Mouse (Mus musculus): ENCODE measurements around the gene Nxt2. TPM values are rescaled to one million over a fixed set of nuclear protein-coding genes. Genes with fewer than 3 reads are reported as not detected.
"Not testable (repeated sequence)": the region's sequence is repeated elsewhere in the genome, so short reads cannot be mapped to it uniquely, and the experiment has no call there.

Nxt2 gene
- polyA plus RNA-seq, 1 experiment: 0.84 TPM

DNA sequence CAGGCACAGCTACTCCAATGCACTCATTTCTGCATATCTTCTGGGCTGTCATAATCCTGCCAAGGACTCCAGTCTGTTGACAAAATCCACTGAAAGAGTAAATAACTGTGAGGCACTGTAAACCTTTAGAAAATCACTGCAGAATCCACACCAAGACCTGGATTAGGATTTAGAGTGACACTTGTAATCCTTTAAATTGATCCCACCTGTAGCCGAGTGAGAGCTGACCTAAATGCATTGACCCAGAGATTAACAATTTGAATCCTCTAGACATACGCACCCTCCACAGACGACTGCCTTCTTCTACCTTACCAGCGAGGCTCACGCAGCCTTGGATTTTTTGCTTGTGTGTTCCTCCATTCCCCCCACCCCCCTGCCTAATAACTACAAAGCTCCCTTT, 29.7 kb upstream of the Nxt2 start, which contains the start of gene Gucy2f:
Gene Gucy2f (minus strand): TSS at position 101 of the 400 bp plus-strand sequence.
- H3K27ac ChIP-seq (ENCODE audit: insufficient read depth, low read length): no peak within 1 kb of the TSS
- WGBS: 79% methylated on average over 5 of the region's 5 CpGs
- no peak for TF ChIP-seq POLR2A (IDR thresholded peaks at IDR 0.05; ENCODE audit: low read depth, low read length)
- no peak for TF ChIP-seq CTCF (IDR thresholded peaks at IDR 0.05; ENCODE audit: extremely low read depth, insufficient read depth, insufficient read length, insufficient replicate concordance)

DNA sequence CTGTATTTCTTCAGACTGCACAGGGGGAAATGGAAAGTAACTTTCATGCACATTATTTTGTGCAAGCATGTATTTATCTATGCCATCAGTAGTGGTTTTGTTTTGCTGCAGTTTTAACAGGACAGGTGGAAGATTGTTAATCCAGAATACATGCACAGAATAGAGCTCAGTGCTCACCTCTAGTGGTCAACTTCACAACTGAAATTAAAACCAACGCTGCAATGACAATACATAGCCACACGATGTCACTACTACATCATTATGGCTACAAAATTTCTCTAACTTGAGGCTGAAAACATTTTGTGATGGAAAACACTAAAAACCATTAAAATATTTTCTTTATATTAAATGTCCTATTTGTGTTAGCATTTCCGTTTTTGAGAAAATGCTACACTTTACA, 26.3 kb upstream of the Nxt2 start:
- Histone ChIP-seq H3K27me3 (ENCODE audit: control insufficient read depth, insufficient read depth, low read length) (no peaks in the 10 kb centered on the region), H3K27ac (ENCODE audit: insufficient read depth, low read length) (no peak overlapping the region), H3K4me1 (ENCODE audit: control insufficient read depth, insufficient read depth, insufficient read length) (no peaks in the 10 kb centered on the region), H3K36me3 (ENCODE audit: control insufficient read depth, insufficient read depth, low read length) (no peaks in the 10 kb centered on the region), H3K4me3 (ENCODE audit: extremely low read depth, insufficient read depth, insufficient read length) (no peak overlapping the region)
- TF ChIP-seq POLR2A (IDR thresholded peaks at IDR 0.05; ENCODE audit: low read depth, low read length) (no peak), CTCF (IDR thresholded peaks at IDR 0.05; ENCODE audit: extremely low read depth, insufficient read depth, insufficient read length, insufficient replicate concordance) (no peak)
- 14% methylated on average over 3 of the region's 3 CpGs for WGBS
- peak in 1 of 2 experiments; percentile 7 for DNase-seq (ENCODE audit: low read depth in 1 of 2, low spot score in 2 of 2)

More for the DNA sequence above, 29.7 kb upstream of the Nxt2 start, which contains the start of gene Gucy2f:
- DNase-seq (ENCODE audit: low read depth in 1 of 2, low spot score in 2 of 2): no peak
- H3K36me3 ChIP-seq (ENCODE audit: control insufficient read depth, insufficient read depth, low read length): no peaks in the 10 kb centered on the region
- no peaks in the 10 kb centered on the region for H3K27me3 ChIP-seq (ENCODE audit: control insufficient read depth, insufficient read depth, low read length)
- H3K4me1 ChIP-seq (ENCODE audit: control insufficient read depth, insufficient read depth, insufficient read length): no peaks in the 10 kb centered on the region
- no peak within 1 kb of the TSS for H3K4me3 ChIP-seq (ENCODE audit: extremely low read depth, insufficient read depth, insufficient read length)

- DNase-seq (ENCODE audit: low read depth in 1 of 2, low spot score in 2 of 2): peak; percentile 18 to 67
- WGBS: 25% methylated on average over 15 of the region's 15 CpGs
- Histone ChIP-seq H3K36me3 (ENCODE audit: control insufficient read depth, insufficient read depth, low read length) (no peaks in the 10 kb centered on the region), H3K4me1 (ENCODE audit: control insufficient read depth, insufficient read depth, insufficient read length) (no peaks in the 10 kb centered on the region), H3K27ac (ENCODE audit: insufficient read depth, low read length) (peak overlapping the region; percentile 91; the same call in 1 of the 2 replicates), H3K27me3 (ENCODE audit: control insufficient read depth, insufficient read depth, low read length) (no peaks in the 10 kb centered on the region), H3K4me3 (ENCODE audit: extremely low read depth, insufficient read depth, insufficient read length) (peak overlapping the region; percentile 98)
- no peak for TF ChIP-seq CTCF (IDR thresholded peaks at IDR 0.05; ENCODE audit: extremely low read depth, insufficient read depth, insufficient read length, insufficient replicate concordance)
- no peak for TF ChIP-seq POLR2A (IDR thresholded peaks at IDR 0.05; ENCODE audit: low read depth, low read length)
Measured at GRCm38 (mm10) chrX:142227398-142228054, 956 bp downstream of the Nxt2 start.

GRCm38 (mm10) chrX:142228055-142228768, 1.6 kb downstream of the Nxt2 start:
- peak overlapping the region; percentile 98 for H3K4me3 ChIP-seq (ENCODE audit: extremely low read depth, insufficient read depth, insufficient read length)

DNA sequence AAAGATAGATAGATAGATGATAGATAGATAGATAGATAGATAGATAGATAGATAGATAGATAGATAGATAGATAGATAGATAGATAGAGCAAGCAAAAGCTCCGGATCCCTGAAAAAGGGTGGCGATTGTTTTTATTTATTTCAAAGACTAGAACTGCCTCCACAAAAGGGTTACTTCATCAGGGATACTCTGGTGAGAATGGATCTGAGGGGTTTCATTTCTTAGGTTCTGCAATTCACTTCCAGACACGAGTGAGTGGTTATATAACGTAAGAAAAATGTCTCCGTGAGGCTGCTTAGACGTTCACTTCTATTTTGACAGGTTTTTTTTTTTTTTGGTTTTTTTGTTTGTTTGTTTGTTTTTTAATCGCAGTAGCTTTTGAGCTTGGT, 2.2 kb downstream of the Nxt2 start:
- TF ChIP-seq CTCF (IDR thresholded peaks at IDR 0.05; ENCODE audit: extremely low read depth, insufficient read depth, insufficient read length, insufficient replicate concordance): no peak
- no peak for TF ChIP-seq POLR2A (IDR thresholded peaks at IDR 0.05; ENCODE audit: low read depth, low read length)
- no peaks in the 10 kb centered on the region for H3K36me3 ChIP-seq (ENCODE audit: control insufficient read depth, insufficient read depth, low read length)
- H3K27me3 ChIP-seq (ENCODE audit: control insufficient read depth, insufficient read depth, low read length): no peaks in the 10 kb centered on the region
- WGBS: 33% methylated on average over 7 of the region's 7 CpGs
- H3K4me1 ChIP-seq (ENCODE audit: control insufficient read depth, insufficient read depth, insufficient read length): no peaks in the 10 kb centered on the region
- no peak overlapping the region for H3K27ac ChIP-seq (ENCODE audit: insufficient read depth, low read length)
- H3K4me3 ChIP-seq (ENCODE audit: extremely low read depth, insufficient read depth, insufficient read length): peak overlapping the region; percentile 44; the same call in 1 of the 2 replicates
- DNase-seq (ENCODE audit: low read depth in 1 of 2, low spot score in 2 of 2): no peak

More at GRCm38 (mm10) chrX:142228055-142228768, 1.6 kb downstream of the Nxt2 start:
- Histone ChIP-seq H3K27ac (ENCODE audit: insufficient read depth, low read length) (peak overlapping the region; percentile 91), H3K4me1 (ENCODE audit: control insufficient read depth, insufficient read depth, insufficient read length) (no peaks in the 10 kb centered on the region), H3K27me3 (ENCODE audit: control insufficient read depth, insufficient read depth, low read length) (no peaks in the 10 kb centered on the region), H3K36me3 (ENCODE audit: control insufficient read depth, insufficient read depth, low read length) (no peaks in the 10 kb centered on the region)
- 25% methylated on average over 33 of the region's 42 CpGs for WGBS
- TF ChIP-seq POLR2A (IDR thresholded peaks at IDR 0.05; ENCODE audit: low read depth, low read length) (no peak), CTCF (IDR thresholded peaks at IDR 0.05; ENCODE audit: extremely low read depth, insufficient read depth, insufficient read length, insufficient replicate concordance) (no peak)
- DNase-seq (ENCODE audit: low read depth in 1 of 2, low spot score in 2 of 2): peak; percentile 40 to 74

- H3K27me3 ChIP-seq (ENCODE audit: control insufficient read depth, insufficient read depth, low read length); DNase-seq (ENCODE audit: low read depth in 1 of 2, low spot score in 2 of 2); H3K27ac ChIP-seq (ENCODE audit: insufficient read depth, low read length); H3K36me3 ChIP-seq (ENCODE audit: control insufficient read depth, insufficient read depth, low read length); H3K4me1 ChIP-seq (ENCODE audit: control insufficient read depth, insufficient read depth, insufficient read length); H3K4me3 ChIP-seq (ENCODE audit: extremely low read depth, insufficient read depth, insufficient read length): not testable (repeated sequence)
- WGBS: 95% methylated on average over 1 of the region's 1 CpGs
Measured at GRCm38 (mm10) chrX:142236146-142236545, 9.6 kb downstream of the Nxt2 start.

GRCm38 (mm10) chrX:142237101-142237500, 10.5 kb downstream of the Nxt2 start:
- Histone ChIP-seq H3K27me3 (ENCODE audit: control insufficient read depth, insufficient read depth, low read length) (no peaks in the 10 kb centered on the region), H3K4me3 (ENCODE audit: extremely low read depth, insufficient read depth, insufficient read length) (no peak overlapping the region), H3K4me1 (ENCODE audit: control insufficient read depth, insufficient read depth, insufficient read length) (no peaks in the 10 kb centered on the region), H3K36me3 (ENCODE audit: control insufficient read depth, insufficient read depth, low read length) (no peaks in the 10 kb centered on the region), H3K27ac (ENCODE audit: insufficient read depth, low read length) (no peak overlapping the region)
- WGBS: 59% methylated on average over 2 of the region's 2 CpGs
- DNase-seq (ENCODE audit: low read depth in 1 of 2, low spot score in 2 of 2): no peak
- no peak for TF ChIP-seq CTCF (IDR thresholded peaks at IDR 0.05; ENCODE audit: extremely low read depth, insufficient read depth, insufficient read length, insufficient replicate concordance)
- TF ChIP-seq POLR2A (IDR thresholded peaks at IDR 0.05; ENCODE audit: low read depth, low read length): no peak
